In genomic region chr2:35215363-35215762, GRCm38 (mm10) we compare ENCODE assay signal across 9 mouse cellular contexts. TPM values are rescaled to one million over a fixed set of nuclear protein-coding genes. Genes with fewer than 3 reads are reported as not detected.
DNase-seq lines count a peak whose midpoint lies in the region; ATAC-seq and TF ChIP-seq lines count a peak whose summit lies in the region.
"Had no signal": no experiment of that assay in that cellular context is flagged by ENCODE, and none has a peak within 500 bp of the region (broad histone marks: within the 10 kb centered on the region; RNA-seq: fewer than 3 reads in every experiment).

No protein-coding gene starts in this region.

- no peaks in the 10 kb centered on the region for H3K9me3 ChIP-seq in embryonic facial prominence, embryonic 13.5 days
- no peaks in the 10 kb centered on the region for H3K9me3 ChIP-seq in midbrain, embryonic 15.5 days

- peaks cover 19% of the 10 kb centered on the region for H3K4me1 ChIP-seq in embryonic facial prominence, embryonic 13.5 days
- peaks cover 13% of the 10 kb centered on the region for H3K4me1 ChIP-seq in midbrain, embryonic 15.5 days

- H3K36me3 ChIP-seq in embryonic facial prominence, embryonic 13.5 days = no peaks in the 10 kb centered on the region
- no peaks in the 10 kb centered on the region for H3K36me3 ChIP-seq in midbrain, embryonic 15.5 days (replicated peaks)

- WGBS in embryonic facial prominence, embryonic 13.5 days = 51% methylated on average over 14 of the region's 14 CpGs
- 27% methylated on average over 14 of the region's 14 CpGs for WGBS in midbrain, embryonic 15.5 days

- H3K9ac ChIP-seq in embryonic facial prominence, embryonic 13.5 days = no peak overlapping the region
- no peak overlapping the region for H3K9ac ChIP-seq in midbrain, embryonic 15.5 days

- TF ChIP-seq CTCF in layer of hippocampus, adult 2 months (conservative IDR thresholded peaks at IDR 0.05) = no peak

- H3K4me3 ChIP-seq in layer of hippocampus, adult 2 months = no peak overlapping the region
- no peak overlapping the region for H3K4me3 ChIP-seq in embryonic facial prominence, embryonic 13.5 days
- no peak overlapping the region for H3K4me3 ChIP-seq in midbrain, embryonic 15.5 days
- H3K4me3 ChIP-seq: erythroblast, embryonic 14.5 days had no signal

- no peak overlapping the region for H3K4me2 ChIP-seq in embryonic facial prominence, embryonic 13.5 days
- peak overlapping the region; percentile 43; the same call in 1 of the 2 replicates for H3K4me2 ChIP-seq in midbrain, embryonic 15.5 days

- ATAC-seq in embryonic facial prominence, embryonic 13.5 days (ENCODE audit: insufficient number of reproducible peaks, insufficient read depth, low FRiP score, low TSS enrichment, low read depth) = no peak
- no peak for ATAC-seq in midbrain, embryonic 15.5 days (replicated peaks)

- H3K27me3 ChIP-seq in embryonic facial prominence, embryonic 13.5 days = no peaks in the 10 kb centered on the region
- H3K27me3 ChIP-seq in midbrain, embryonic 15.5 days (replicated peaks) = no peaks in the 10 kb centered on the region

- peak in 1 of 2 experiments; percentile 16 for DNase-seq in layer of hippocampus, adult 2 months (ENCODE audit: low spot score in 2 of 2)
- no peak for DNase-seq in layer of hippocampus, postnatal 25 days (ENCODE audit: extremely low spot score in 1 of 2, low spot score in 1 of 2)
- peak; percentile 60 for DNase-seq in kidney, adult 18-20 months
- no peak for DNase-seq in B cell, adult 2 months
- no peak for DNase-seq in adrenal gland, postnatal 14 days
- DNase-seq in right cerebral cortex, postnatal 25 days = no peak

- peak overlapping the region; percentile 81 for H3K27ac ChIP-seq in layer of hippocampus, adult 2 months
- peak overlapping the region; percentile 62; the same call in 1 of the 2 replicates for H3K27ac ChIP-seq in embryonic facial prominence, embryonic 13.5 days
- no peak overlapping the region for H3K27ac ChIP-seq in midbrain, embryonic 15.5 days

RNA-seq across cellular contexts. Expression of gene Rab14, which starts 14.4 kb away (rescaled TPM):
- 100 to 1,000 TPM; 234 to 238 TPM for total RNA-seq in layer of hippocampus, adult 2 months (2021)
- total RNA-seq in layer of hippocampus, postnatal 25 days (2021) = 100 to 1,000 TPM; 235 to 236 TPM
- 354 and 366 TPM in 2 replicates for polyA plus RNA-seq in embryonic facial prominence, embryonic 13.5 days (2015; fragmentation: Nextera tagmentation; extraction: Ambion mirVana)
- 400 and 424 TPM in 2 replicates for polyA plus RNA-seq in midbrain, embryonic 15.5 days (2015; fragmentation: Nextera tagmentation; extraction: Ambion mirVana)
- total RNA-seq in adrenal gland, postnatal 14 days (2021) = 184 and 199 TPM in 2 replicates

RNA-seq across cellular contexts. Expression of gene Gsn, which starts 40.8 kb away (rescaled TPM):
- total RNA-seq in layer of hippocampus, adult 2 months (2021) = 10 to 100 TPM; 46.5 to 49.1 TPM
- 100 to 1,000 TPM; 114 to 138 TPM for total RNA-seq in layer of hippocampus, postnatal 25 days (2021)
- polyA plus RNA-seq in embryonic facial prominence, embryonic 13.5 days (2015; fragmentation: Nextera tagmentation; extraction: Ambion mirVana) = 176 and 188 TPM in 2 replicates
- 18.9 and 19.2 TPM in 2 replicates for polyA plus RNA-seq in midbrain, embryonic 15.5 days (2015; fragmentation: Nextera tagmentation; extraction: Ambion mirVana)
- total RNA-seq in adrenal gland, postnatal 14 days (2021) = 179 and 208 TPM in 2 replicates
